Mouse (Mus musculus): ENCODE measurements at regions not wholly inside any gene's neighbourhood (a gene's known extent, or its start where the extent isn't known, plus 50 kb on each side); places are given as distances from the start of the nearest gene placed in this dataset.
A peak's percentile ranks its signal among the peaks of the same experiment; 100 is the strongest.

- Histone ChIP-seq H3K4me3 (ENCODE audit: low read length) (no peak overlapping the region), H3K27me3 (replicated peaks; ENCODE audit: control insufficient read depth, insufficient read depth, low read length) (no peaks in the 10 kb centered on the region), H3K9ac (ENCODE audit: low read depth, low read length) (no peak overlapping the region), H3K4me1 (ENCODE audit: control insufficient read depth, insufficient read depth, low read length) (no peaks in the 10 kb centered on the region), H3K27ac (ENCODE audit: low read length) (no peak overlapping the region), H3K36me3 (ENCODE audit: control insufficient read depth, insufficient read depth, low read length) (no peaks in the 10 kb centered on the region), H3K9me3 (ENCODE audit: control insufficient read depth, low read length) (no peaks in the 10 kb centered on the region), H3K4me2 (ENCODE audit: low read depth, low read length) (no peak overlapping the region)
- ATAC-seq, result no peak
- 71% methylated on average over 6 of the region's 6 CpGs for WGBS
Observed at GRCm38 (mm10) chr17:75874535-75874934, 322.8 kb upstream of the Fam98a start.

- Histone ChIP-seq H3K27ac (ENCODE audit: low read length) (no peak overlapping the region), H3K4me2 (ENCODE audit: low read depth, low read length) (no peak overlapping the region), H3K9me3 (ENCODE audit: control insufficient read depth, low read length) (no peaks in the 10 kb centered on the region), H3K4me3 (ENCODE audit: low read length) (no peak overlapping the region), H3K27me3 (replicated peaks; ENCODE audit: control insufficient read depth, insufficient read depth, low read length) (no peaks in the 10 kb centered on the region), H3K4me1 (ENCODE audit: control insufficient read depth, insufficient read depth, low read length) (no peaks in the 10 kb centered on the region), H3K9ac (ENCODE audit: low read depth, low read length) (no peak overlapping the region), H3K36me3 (ENCODE audit: control insufficient read depth, insufficient read depth, low read length) (no peaks in the 10 kb centered on the region)
- 67% methylated on average over 2 of the region's 2 CpGs for WGBS
- no peak for ATAC-seq
Observed at GRCm38 (mm10) chr17:75870492-75870891, 318.7 kb upstream of the Fam98a start.

DNA sequence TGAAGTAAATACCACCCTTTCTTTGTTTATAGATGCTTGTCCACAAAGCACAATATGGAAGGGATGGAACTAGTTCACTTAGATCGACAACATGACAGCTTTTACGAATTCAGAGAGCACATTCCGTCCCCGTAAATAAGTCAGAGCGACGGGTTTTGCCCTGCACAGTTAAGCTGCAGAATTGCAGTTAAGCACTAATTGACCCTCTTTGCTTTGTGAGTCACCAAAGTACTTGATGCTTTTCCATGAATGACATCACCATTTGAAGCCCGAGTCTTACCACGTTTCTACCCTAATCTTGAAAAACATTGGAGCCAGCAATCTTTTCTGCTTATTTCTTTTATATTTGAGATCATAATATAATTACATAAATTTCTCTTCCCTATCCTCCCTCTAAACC is 305.3 kb upstream of the Fam98a start:
- Histone ChIP-seq H3K4me2 (ENCODE audit: low read depth, low read length) (no peak overlapping the region), H3K9ac (ENCODE audit: low read depth, low read length) (no peak overlapping the region), H3K27me3 (replicated peaks; ENCODE audit: control insufficient read depth, insufficient read depth, low read length) (no peaks in the 10 kb centered on the region), H3K9me3 (ENCODE audit: control insufficient read depth, low read length) (no peaks in the 10 kb centered on the region), H3K4me3 (ENCODE audit: low read length) (no peak overlapping the region), H3K4me1 (ENCODE audit: control insufficient read depth, insufficient read depth, low read length) (no peaks in the 10 kb centered on the region), H3K36me3 (ENCODE audit: control insufficient read depth, insufficient read depth, low read length) (no peaks in the 10 kb centered on the region), H3K27ac (ENCODE audit: low read length) (no peak overlapping the region)
- ATAC-seq, result no peak
- 65% methylated on average over 8 of the region's 8 CpGs for WGBS

DNA sequence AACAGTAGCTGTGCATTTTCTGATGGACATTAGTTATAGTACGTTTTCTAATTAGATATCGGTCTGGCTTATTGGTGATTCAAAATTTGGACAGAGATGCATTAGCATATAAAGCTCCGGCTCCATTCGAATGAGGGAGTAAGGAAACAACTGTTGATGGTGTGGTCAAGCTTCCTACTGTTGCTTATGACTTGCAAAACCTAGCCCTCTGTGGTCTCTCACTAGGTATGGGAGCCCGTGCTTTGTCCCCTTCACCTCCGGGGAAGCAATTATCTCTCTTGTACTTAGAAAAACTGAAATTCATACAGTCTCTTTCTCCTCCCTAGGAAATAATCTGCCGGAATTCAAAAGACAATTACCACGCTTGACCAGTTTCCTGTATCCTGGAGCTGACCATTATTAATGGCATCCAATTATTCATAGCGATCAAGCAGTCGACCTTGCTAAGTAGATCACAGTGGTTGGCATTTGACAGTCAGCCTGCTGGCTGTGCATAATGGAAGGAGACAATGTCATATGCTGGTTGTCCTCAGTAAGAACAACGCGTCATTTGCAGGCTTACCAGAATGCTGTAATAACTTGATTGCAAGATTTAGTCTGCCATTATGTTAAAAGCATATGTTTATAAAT is 264.4 kb upstream of the Fam98a start:
- no peak for ATAC-seq
- Histone ChIP-seq H3K27me3 (replicated peaks; ENCODE audit: control insufficient read depth, insufficient read depth, low read length) (no peaks in the 10 kb centered on the region), H3K4me2 (ENCODE audit: low read depth, low read length) (no peak overlapping the region), H3K4me3 (ENCODE audit: low read length) (no peak overlapping the region), H3K9me3 (ENCODE audit: control insufficient read depth, low read length) (no peaks in the 10 kb centered on the region), H3K4me1 (ENCODE audit: control insufficient read depth, insufficient read depth, low read length) (no peaks in the 10 kb centered on the region), H3K36me3 (ENCODE audit: control insufficient read depth, insufficient read depth, low read length) (no peaks in the 10 kb centered on the region), H3K9ac (ENCODE audit: low read depth, low read length) (no peak overlapping the region), H3K27ac (ENCODE audit: low read length) (no peak overlapping the region)
- 73% methylated on average over 12 of the region's 12 CpGs for WGBS

GRCm38 (mm10) chr17:75812163-75812562 is 260.4 kb upstream of the Fam98a start:
- 0 out of 2 replicates have a peak, but pooled peaks have one; percentile 28 for ATAC-seq
- H3K4me3 ChIP-seq (ENCODE audit: low read length), result no peak overlapping the region
- H3K9ac ChIP-seq (ENCODE audit: low read depth, low read length), result no peak overlapping the region
- no peak overlapping the region for H3K27ac ChIP-seq (ENCODE audit: low read length)
- no peaks in the 10 kb centered on the region for H3K4me1 ChIP-seq (ENCODE audit: control insufficient read depth, insufficient read depth, low read length)
- no peaks in the 10 kb centered on the region for H3K9me3 ChIP-seq (ENCODE audit: control insufficient read depth, low read length)
- H3K36me3 ChIP-seq (ENCODE audit: control insufficient read depth, insufficient read depth, low read length), result no peaks in the 10 kb centered on the region
- WGBS, result 66% methylated on average over 3 of the region's 3 CpGs
- H3K4me2 ChIP-seq (ENCODE audit: low read depth, low read length), result no peak overlapping the region
- no peaks in the 10 kb centered on the region for H3K27me3 ChIP-seq (replicated peaks; ENCODE audit: control insufficient read depth, insufficient read depth, low read length)

DNA sequence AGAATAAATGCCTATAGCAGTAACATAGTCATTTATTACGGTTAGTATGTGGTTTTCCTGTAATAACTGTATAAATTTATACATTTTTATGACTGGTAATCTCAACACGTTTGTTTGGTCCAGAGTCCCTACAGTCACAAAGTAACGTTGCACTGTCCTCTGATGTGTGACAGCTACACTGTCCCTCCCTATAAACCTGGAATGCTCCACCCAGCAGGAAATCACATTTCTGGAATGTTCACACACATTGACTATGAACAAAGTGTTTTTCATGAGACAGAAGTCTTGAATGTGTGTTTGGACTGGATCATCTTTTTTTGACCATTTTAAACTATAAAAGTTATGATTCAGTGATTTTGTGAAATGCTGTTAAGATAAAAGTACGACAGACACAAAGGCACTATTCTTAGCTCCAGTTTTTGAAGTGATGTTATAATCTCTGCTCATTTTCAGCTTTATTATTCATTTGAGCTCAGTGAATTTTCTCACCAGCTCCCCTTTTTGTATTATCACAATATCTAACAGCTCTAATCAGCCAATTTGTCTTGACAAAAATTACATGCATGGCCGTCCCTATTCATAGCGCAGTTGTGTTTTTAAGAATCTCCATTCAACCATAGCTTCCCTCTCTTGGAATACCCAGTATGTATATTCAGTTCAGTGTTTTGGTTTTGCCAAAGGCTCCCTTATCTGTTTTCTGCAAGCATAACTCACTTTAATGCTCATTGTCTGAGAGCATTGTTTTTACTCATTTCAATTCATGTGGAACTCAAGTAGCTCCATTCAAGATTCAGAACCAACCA is 257.0 kb upstream of the Fam98a start:
- 60% methylated on average over 6 of the region's 6 CpGs for whole genome bisulfite sequencing
- Histone ChIP-seq H3K4me1 (ENCODE audit: control insufficient read depth, insufficient read depth, low read length) (no peaks in the 10 kb centered on the region), H3K4me3 (ENCODE audit: low read length) (no peak overlapping the region), H3K4me2 (ENCODE audit: low read depth, low read length) (no peak overlapping the region), H3K27me3 (replicated peaks; ENCODE audit: control insufficient read depth, insufficient read depth, low read length) (no peaks in the 10 kb centered on the region), H3K9ac (ENCODE audit: low read depth, low read length) (no peak overlapping the region), H3K36me3 (ENCODE audit: control insufficient read depth, insufficient read depth, low read length) (no peaks in the 10 kb centered on the region), H3K9me3 (ENCODE audit: control insufficient read depth, low read length) (no peaks in the 10 kb centered on the region), H3K27ac (ENCODE audit: low read length) (no peak overlapping the region)
- no peak for ATAC-seq

- Histone ChIP-seq H3K36me3 (ENCODE audit: control insufficient read depth, insufficient read depth, low read length) (no peaks in the 10 kb centered on the region), H3K9ac (ENCODE audit: low read depth, low read length) (no peak overlapping the region), H3K4me1 (ENCODE audit: control insufficient read depth, insufficient read depth, low read length) (no peaks in the 10 kb centered on the region), H3K4me2 (ENCODE audit: low read depth, low read length) (no peak overlapping the region), H3K9me3 (ENCODE audit: control insufficient read depth, low read length) (no peaks in the 10 kb centered on the region), H3K27me3 (replicated peaks; ENCODE audit: control insufficient read depth, insufficient read depth, low read length) (no peaks in the 10 kb centered on the region), H3K27ac (ENCODE audit: low read length) (no peak overlapping the region), H3K4me3 (ENCODE audit: low read length) (no peak overlapping the region)
- ATAC-seq, result peak; percentile 58; the same call in 1 of the 2 replicates
- 74% methylated on average over 1 of the region's 1 CpGs for WGBS
Observed at GRCm38 (mm10) chr17:75808025-75808424, 256.3 kb upstream of the Fam98a start.

DNA sequence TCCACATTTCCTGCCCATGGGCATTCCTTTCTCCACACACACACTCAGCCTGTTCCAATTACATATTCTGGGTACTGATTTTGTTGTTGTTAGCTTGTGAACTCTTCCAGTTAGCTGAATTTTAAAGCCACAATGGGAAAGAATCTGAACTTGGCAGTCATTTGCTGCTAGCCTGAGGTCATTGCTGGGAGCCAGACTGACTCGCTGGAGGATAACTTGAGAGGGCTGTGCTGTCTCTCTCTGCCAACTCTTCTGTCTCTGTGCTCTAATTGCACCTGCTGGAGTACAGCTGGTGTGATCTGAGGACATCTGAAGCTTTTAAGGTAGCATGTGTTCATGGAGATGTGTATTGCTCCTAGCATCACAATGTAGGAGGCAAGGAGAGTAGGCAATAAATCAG is 252.6 kb upstream of the Fam98a start:
- Histone ChIP-seq H3K4me2 (ENCODE audit: low read depth, low read length) (no peak overlapping the region), H3K4me1 (ENCODE audit: control insufficient read depth, insufficient read depth, low read length) (no peaks in the 10 kb centered on the region), H3K27ac (ENCODE audit: low read length) (no peak overlapping the region), H3K4me3 (ENCODE audit: low read length) (no peak overlapping the region), H3K27me3 (replicated peaks; ENCODE audit: control insufficient read depth, insufficient read depth, low read length) (no peaks in the 10 kb centered on the region), H3K36me3 (ENCODE audit: control insufficient read depth, insufficient read depth, low read length) (no peaks in the 10 kb centered on the region), H3K9ac (ENCODE audit: low read depth, low read length) (no peak overlapping the region), H3K9me3 (ENCODE audit: control insufficient read depth, low read length) (no peaks in the 10 kb centered on the region)
- no peak for ATAC-seq
- 68% methylated on average over 1 of the region's 1 CpGs for WGBS

- ATAC-seq, result no peak
- Histone ChIP-seq H3K36me3 (ENCODE audit: control insufficient read depth, insufficient read depth, low read length) (no peaks in the 10 kb centered on the region), H3K4me3 (ENCODE audit: low read length) (no peak overlapping the region), H3K9ac (ENCODE audit: low read depth, low read length) (no peak overlapping the region), H3K27me3 (replicated peaks; ENCODE audit: control insufficient read depth, insufficient read depth, low read length) (no peaks in the 10 kb centered on the region), H3K9me3 (ENCODE audit: control insufficient read depth, low read length) (no peaks in the 10 kb centered on the region), H3K4me2 (ENCODE audit: low read depth, low read length) (no peak overlapping the region), H3K4me1 (ENCODE audit: control insufficient read depth, insufficient read depth, low read length) (no peaks in the 10 kb centered on the region), H3K27ac (ENCODE audit: low read length) (no peak overlapping the region)
- WGBS, result 86% methylated on average over 3 of the region's 3 CpGs
Observed at GRCm38 (mm10) chr17:75796380-75796779, 244.6 kb upstream of the Fam98a start.

Data from intestine, embryonic 16.5 days (tissue).